Mouse (Mus musculus) C2C12 (cell line): ENCODE data around the gene Acox3. TPM values are rescaled to one million over a fixed set of nuclear protein-coding genes. Genes with fewer than 3 reads are reported as not detected.
"Not testable (repeated sequence)": the region's sequence is repeated elsewhere in the genome, so short reads cannot be mapped to it uniquely, and the experiment has no call there.

Experiments used
- H3K27me3 ChIP-seq: one replicate; pipeline ENCODE4 v1.6.1; 2011; ENCODE audit not compliant: control insufficient read depth, insufficient read depth, insufficient read length
- H3K36me3 ChIP-seq: one replicate; pipeline ENCODE4 v1.6.1; 2011; ENCODE audit not compliant: control insufficient read depth, insufficient read depth
- H3K4me3 ChIP-seq: one replicate; pipeline ENCODE4 v1.5.1; 2011; ENCODE audit warnings: mild to moderate bottlenecking, control low read depth; ENCODE audit not compliant: poor library complexity, insufficient read depth, severe bottlenecking
- H3K79me2 ChIP-seq: one replicate; pipeline ENCODE4 v1.6.1; 2011; ENCODE audit not compliant: control insufficient read depth, insufficient read depth
- H3K79me3 ChIP-seq: one replicate; pipeline ENCODE4 v1.6.1; 2011; ENCODE audit warnings: low read depth, control low read depth
- H3ac ChIP-seq: one replicate; pipeline ENCODE3; 2011; ENCODE audit warnings: low read depth; ENCODE audit not compliant: control insufficient read depth, insufficient read length
- CEBPB ChIP-seq: IDR thresholded peaks from one replicate; pipeline ENCODE4 v1.6.1; 2011; ENCODE audit warnings: low read depth, mild to moderate bottlenecking, control low read depth, moderate library complexity
- CTCF ChIP-seq: IDR thresholded peaks from one replicate; pipeline ENCODE4 v1.5.1; 2011; ENCODE audit not compliant: control insufficient read depth, insufficient read depth, insufficient read length
- FOSL1 ChIP-seq: IDR thresholded peaks from one replicate; pipeline ENCODE4 v1.8.0; 2011; ENCODE audit warnings: mild to moderate bottlenecking, low read length; ENCODE audit not compliant: poor library complexity, insufficient read depth, severe bottlenecking
- MAX ChIP-seq: IDR thresholded peaks from one replicate; pipeline ENCODE4 v1.6.1; 2011; ENCODE audit warnings: mild to moderate bottlenecking, control low read depth
- MYOD1 ChIP-seq: IDR thresholded peaks from one replicate; pipeline ENCODE4 v1.6.1; 2011; ENCODE audit warnings: low read depth; ENCODE audit not compliant: control insufficient read depth, insufficient read length
- MYOG ChIP-seq: IDR thresholded peaks from one replicate; pipeline ENCODE4 v1.6.1; 2011; ENCODE audit not compliant: control insufficient read depth, insufficient read length; ENCODE audit errors: extremely low read depth
- USF1 ChIP-seq: IDR thresholded peaks from one replicate; pipeline ENCODE4 v1.6.1; 2011; ENCODE audit warnings: low read depth, mild to moderate bottlenecking, control low read depth, moderate library complexity
- polyA plus RNA-seq: library from polyadenylated mRNA; unstranded; fragments of >200 nt; fragmentation: generic; extraction: Trizol; gene quantifications from one replicate; pipeline ENCODE4 v1.2.1, GENCODE M21; 2012; ENCODE audit warnings: missing spikeins

Gene Acox3
- polyA plus RNA-seq, 1 experiment: 8.6 TPM

DNA sequence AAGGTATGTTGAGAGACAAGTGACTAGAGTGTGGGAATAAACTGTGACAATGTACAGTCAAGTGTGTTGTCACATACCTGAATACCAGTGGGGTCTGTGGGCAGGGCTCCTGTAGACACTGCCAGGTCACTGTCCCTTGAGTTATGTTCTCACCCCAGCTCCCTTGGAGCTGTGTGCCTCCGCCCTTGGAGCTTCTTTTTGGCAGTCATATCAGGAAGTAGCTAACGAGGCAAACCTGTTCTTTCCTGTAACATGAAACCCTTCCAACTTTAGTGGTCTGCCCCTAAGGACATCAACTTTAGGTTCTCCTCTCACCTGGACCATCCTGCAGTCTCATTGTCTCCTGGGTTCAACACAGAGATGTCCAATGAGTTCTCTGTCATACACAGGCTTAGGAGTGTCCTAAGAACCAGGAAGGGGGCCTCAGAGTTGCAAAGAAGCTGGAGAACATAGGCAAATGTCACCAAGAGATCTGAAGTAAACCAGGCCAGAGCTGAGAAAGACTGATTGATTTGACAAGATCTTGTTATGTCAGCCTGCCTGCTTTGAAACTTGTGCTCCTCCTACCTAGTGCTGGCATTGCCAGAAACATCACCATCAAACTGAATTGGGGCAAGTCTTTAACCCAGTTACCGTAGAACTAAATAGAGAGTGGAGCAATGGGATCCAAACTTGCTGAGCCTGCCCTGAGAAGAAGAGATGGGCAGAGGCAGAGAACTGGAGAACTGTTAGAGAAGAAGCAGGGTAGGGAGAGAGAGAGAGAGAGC lies 2.5 kb upstream of the Acox3 start:
- H3K36me3 ChIP-seq: no peaks in the 10 kb centered on the region
- H3ac ChIP-seq: no peak overlapping the region
- no peaks in the 10 kb centered on the region for H3K79me2 ChIP-seq
- H3K27me3 ChIP-seq: no peaks in the 10 kb centered on the region
- H3K4me3 ChIP-seq: no peak overlapping the region
- TF ChIP-seq MAX: no peak
- no peak for TF ChIP-seq CTCF
- no peak for TF ChIP-seq USF1
- no peak for TF ChIP-seq CEBPB
- no peak for TF ChIP-seq MYOD1
- no peak for TF ChIP-seq FOSL1
- TF ChIP-seq MYOG: no peak
- no peaks in the 10 kb centered on the region for H3K79me3 ChIP-seq

- peak overlapping the region; percentile 81 for H3ac ChIP-seq
- H3K36me3 ChIP-seq: no peaks in the 10 kb centered on the region
- TF ChIP-seq CEBPB: no peak
- no peak for TF ChIP-seq USF1
- TF ChIP-seq FOSL1: no peak
- TF ChIP-seq MYOG: no peak
- TF ChIP-seq MAX: no peak
- TF ChIP-seq CTCF: no peak
- no peak for TF ChIP-seq MYOD1
- H3K79me3 ChIP-seq: no peaks in the 10 kb centered on the region
- no peaks in the 10 kb centered on the region for H3K27me3 ChIP-seq
- H3K79me2 ChIP-seq: no peaks in the 10 kb centered on the region
- H3K4me3 ChIP-seq: peak overlapping the region; percentile 44
Observed at GRCm38 (mm10) chr5:35583221-35583783, 462 bp downstream of the Acox3 start.

GRCm38 (mm10) chr5:35584259-35584658 lies 1.4 kb downstream of the Acox3 start:
- H3K36me3 ChIP-seq, H3K79me3 ChIP-seq, H3K79me2 ChIP-seq, H3K27me3 ChIP-seq, H3ac ChIP-seq, H3K4me3 ChIP-seq: not testable (repeated sequence)

DNA sequence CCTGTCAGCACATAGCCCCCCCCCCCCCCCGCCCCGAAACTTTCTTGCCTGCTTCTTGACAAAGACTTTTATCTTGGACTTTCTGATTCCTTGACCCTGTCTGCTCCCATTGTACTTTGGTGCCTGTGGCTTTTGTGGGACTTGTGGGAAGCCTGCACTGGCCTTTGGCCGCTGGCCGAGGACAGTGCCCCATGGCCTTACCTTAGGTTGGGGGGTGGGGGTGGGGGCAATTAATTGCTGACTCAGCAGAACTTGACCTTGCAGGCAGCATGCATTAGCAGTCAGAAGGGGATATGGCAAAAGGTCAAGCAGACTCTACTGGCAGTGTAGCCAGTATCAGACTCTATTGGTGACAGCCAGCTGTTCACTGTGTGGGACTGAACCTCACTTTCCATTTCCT lies 8.7 kb downstream of the Acox3 start:
- no peaks in the 10 kb centered on the region for H3K27me3 ChIP-seq
- H3K79me3 ChIP-seq: no peaks in the 10 kb centered on the region
- peaks cover 8% of the 10 kb centered on the region for H3K36me3 ChIP-seq
- no peak overlapping the region for H3ac ChIP-seq
- H3K79me2 ChIP-seq: no peaks in the 10 kb centered on the region
- TF ChIP-seq MYOG (no peak), CEBPB (no peak), FOSL1 (no peak), MAX (no peak), USF1 (no peak), CTCF (no peak), MYOD1 (no peak)
- no peak overlapping the region for H3K4me3 ChIP-seq

DNA sequence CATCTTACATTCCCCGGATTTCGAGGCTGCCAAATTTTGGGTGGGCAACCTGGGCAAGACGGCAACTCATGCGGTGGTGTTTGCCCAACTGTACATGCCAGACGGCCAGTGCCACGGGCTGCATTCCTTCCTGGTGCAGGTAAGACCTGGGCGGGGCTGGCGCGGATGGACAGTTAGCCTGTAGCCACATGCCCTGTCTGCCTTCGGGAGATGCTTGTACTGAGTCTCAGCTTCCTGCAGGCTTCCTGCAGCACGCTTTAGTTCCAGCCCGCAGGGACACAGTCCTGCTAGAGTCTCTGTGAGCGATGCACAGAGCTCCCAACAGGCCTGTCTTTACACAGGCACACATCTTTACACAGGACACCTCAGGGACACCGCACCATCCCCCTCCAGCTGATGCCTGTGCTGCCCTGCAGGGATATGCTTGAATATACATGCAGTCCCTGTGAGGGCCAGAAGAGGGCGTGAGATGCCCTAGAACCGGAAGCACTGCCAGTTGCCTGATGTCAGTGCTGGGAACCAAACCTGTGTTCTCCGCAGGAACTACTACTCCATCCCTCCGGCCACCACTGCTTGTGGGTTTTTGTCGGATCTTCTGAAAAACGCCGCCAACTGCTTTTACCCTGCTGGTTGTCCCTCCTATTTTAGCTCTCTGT lies 9.4 kb downstream of the Acox3 start:
- Histone ChIP-seq H3K79me3 (no peaks in the 10 kb centered on the region), H3ac (no peak overlapping the region), H3K4me3 (no peak overlapping the region), H3K27me3 (no peaks in the 10 kb centered on the region), H3K36me3 (peaks cover 8% of the 10 kb centered on the region), H3K79me2 (no peaks in the 10 kb centered on the region)
- TF ChIP-seq FOSL1 (no peak), MYOG (no peak), MAX (no peak), CTCF (no peak), CEBPB (no peak), USF1 (no peak), MYOD1 (no peak)

GRCm38 (mm10) chr5:35592824-35593223 lies 10.0 kb downstream of the Acox3 start:
- Histone ChIP-seq H3K4me3 (no peak overlapping the region), H3K27me3 (no peaks in the 10 kb centered on the region), H3K36me3 (peaks cover 8% of the 10 kb centered on the region), H3ac (no peak overlapping the region), H3K79me2 (no peaks in the 10 kb centered on the region), H3K79me3 (no peaks in the 10 kb centered on the region)
- TF ChIP-seq USF1 (no peak), CTCF (no peak), CEBPB (no peak), MYOD1 (no peak), MYOG (no peak), MAX (no peak), FOSL1 (no peak)
